8 mouse cellular contexts compared by ENCODE assay signal in the genomic region with DNA sequence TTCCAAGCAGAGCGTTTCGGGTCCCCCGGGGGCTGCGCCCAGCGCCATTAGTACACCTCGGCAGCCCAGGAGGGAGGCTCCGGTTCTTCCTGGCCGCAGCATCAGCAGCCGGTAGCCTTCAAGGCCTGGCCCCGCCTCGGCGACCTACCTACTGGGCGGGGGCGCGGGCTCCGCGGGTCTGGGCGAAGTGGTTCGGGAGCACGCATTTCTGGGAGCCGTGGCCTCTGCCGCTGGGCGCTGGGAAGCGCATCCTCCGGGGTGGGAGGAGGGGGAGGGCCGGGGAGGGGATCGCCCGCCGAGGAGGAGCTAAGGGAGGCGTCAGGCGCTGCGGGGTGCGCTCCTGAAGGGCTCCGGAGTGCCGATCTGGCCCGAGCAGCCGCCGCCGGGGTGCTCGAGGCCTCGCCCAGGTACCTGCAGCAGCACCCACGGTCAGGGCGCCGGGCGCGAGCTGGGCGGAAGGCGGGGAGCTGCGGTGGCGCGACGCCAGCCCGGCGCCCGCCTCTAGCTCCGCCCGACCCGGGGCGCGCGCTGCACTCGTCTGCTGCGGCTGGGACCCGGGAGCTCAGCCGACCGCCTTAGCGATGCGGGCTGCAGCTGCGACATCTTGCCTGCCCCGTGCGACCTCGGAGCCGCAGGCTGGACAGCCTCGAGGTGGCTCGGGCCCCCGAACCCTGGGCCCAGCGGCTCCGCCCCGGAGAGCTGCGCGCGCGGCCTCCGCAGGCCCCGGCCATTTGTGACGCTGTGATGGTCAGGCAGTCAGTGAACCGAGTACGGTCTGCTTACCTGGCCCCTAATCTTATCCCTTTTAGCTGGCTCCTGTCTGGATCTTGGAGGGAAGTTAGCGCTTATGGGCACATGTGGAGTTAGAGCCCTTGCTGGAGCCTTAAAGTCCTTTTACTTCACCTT. TPM values are rescaled to one million over a fixed set of nuclear protein-coding genes. Genes with fewer than 3 reads are reported as not detected.
DNase-seq lines count a peak whose midpoint lies in the region; ATAC-seq and TF ChIP-seq lines count a peak whose summit lies in the region.

TSS of gene Ncoa7 (minus strand) at position 646 of the 906 bp plus-strand sequence.

- WGBS in embryonic facial prominence, embryonic 11.5 days: under 1% methylated on average over 76 of the region's 89 CpGs
- under 1% methylated on average over 89 of the region's 89 CpGs for WGBS in kidney, adult 2 months
- WGBS in limb, embryonic 14.5 days: under 1% methylated on average over 48 of the region's 89 CpGs
- WGBS in midbrain, embryonic 16.5 days: under 1% methylated on average over 85 of the region's 89 CpGs
- under 1% methylated on average over 82 of the region's 89 CpGs for WGBS in spleen, adult 2 months

- peak; percentile 77 for DNase-seq in 3T3-L1 (ENCODE audit: low read depth, low spot score)
- DNase-seq in adrenal gland, postnatal 25 days: peak; percentile 82
- DNase-seq in embryonic facial prominence, embryonic 11.5 days (ENCODE audit: low spot score): peak; percentile 80
- peak; percentile 80 to 83 for DNase-seq in heart, adult 18-20 months
- peak; percentile 93 for DNase-seq in kidney, adult 2 months
- peak; percentile 71 for DNase-seq in limb, embryonic 14.5 days (ENCODE audit: low spot score)
- peak in 1 of 2 experiments; percentile 76 for DNase-seq in spleen, adult 2 months (ENCODE audit: low read depth in 1 of 2, low spot score in 2 of 2)

- no peaks in the 10 kb centered on the region for H3K36me3 ChIP-seq in embryonic facial prominence, embryonic 11.5 days (replicated peaks; ENCODE audit: control insufficient read depth, insufficient read depth, low read depth, low read length)
- H3K36me3 ChIP-seq in kidney, adult 2 months (ENCODE audit: control insufficient read depth, insufficient read depth, low read length): no peaks in the 10 kb centered on the region
- no peaks in the 10 kb centered on the region for H3K36me3 ChIP-seq in limb, embryonic 14.5 days (ENCODE audit: control insufficient read depth, insufficient read depth, low read length)
- no peaks in the 10 kb centered on the region for H3K36me3 ChIP-seq in midbrain, embryonic 16.5 days (ENCODE audit: control insufficient read depth, insufficient read depth, low read length)
- no peaks in the 10 kb centered on the region for H3K36me3 ChIP-seq in spleen, adult 2 months (ENCODE audit: control insufficient read depth, insufficient read depth, low read length)

- H3K27me3 ChIP-seq in embryonic facial prominence, embryonic 11.5 days (ENCODE audit: control insufficient read depth, insufficient read depth, low read length): no peaks in the 10 kb centered on the region
- no peaks in the 10 kb centered on the region for H3K27me3 ChIP-seq in kidney, adult 2 months (replicated peaks; ENCODE audit: control insufficient read depth, insufficient read depth, low read length)
- H3K27me3 ChIP-seq in limb, embryonic 14.5 days (ENCODE audit: control insufficient read depth, insufficient read depth, low read length): no peaks in the 10 kb centered on the region
- H3K27me3 ChIP-seq in midbrain, embryonic 16.5 days (ENCODE audit: control insufficient read depth, insufficient read depth, low read depth, low read length): no peaks in the 10 kb centered on the region
- H3K27me3 ChIP-seq in spleen, adult 2 months (ENCODE audit: control insufficient read depth, insufficient read depth, low read length): no peaks in the 10 kb centered on the region

- H3K9ac ChIP-seq in embryonic facial prominence, embryonic 11.5 days (replicated peaks; ENCODE audit: low read length): peak within 1 kb of the TSS; percentile 90
- peak within 1 kb of the TSS; percentile 90 for H3K9ac ChIP-seq in limb, embryonic 14.5 days (ENCODE audit: low read depth, low read length, severe bottlenecking)
- H3K9ac ChIP-seq in midbrain, embryonic 16.5 days (ENCODE audit: low read depth, low read length): peak within 1 kb of the TSS; percentile 99

- no peaks in the 10 kb centered on the region for H3K9me3 ChIP-seq in embryonic facial prominence, embryonic 11.5 days (replicated peaks; ENCODE audit: control insufficient read depth, low read length)
- no peaks in the 10 kb centered on the region for H3K9me3 ChIP-seq in limb, embryonic 14.5 days (ENCODE audit: control insufficient read depth, low read length)
- H3K9me3 ChIP-seq in midbrain, embryonic 16.5 days (replicated peaks; ENCODE audit: control insufficient read depth, low read length, poor library complexity, severe bottlenecking): no peaks in the 10 kb centered on the region

- no peak for TF ChIP-seq CTCF in kidney, adult 2 months (conservative IDR thresholded peaks at IDR 0.05; ENCODE audit: insufficient read depth, insufficient read length, low read depth, low read length)
- TF ChIP-seq CTCF in spleen, adult 2 months (IDR thresholded peaks at IDR 0.05; ENCODE audit: extremely low read depth, insufficient read depth, insufficient read length, insufficient replicate concordance): no peak

- TF ChIP-seq POLR2A in kidney, adult 2 months (IDR thresholded peaks at IDR 0.05; ENCODE audit: low read depth, low read length): no peak
- peak; percentile 88; the same call in 1 of the 2 replicates for TF ChIP-seq POLR2A in limb, embryonic 14.5 days (IDR thresholded peaks at IDR 0.05; ENCODE audit: borderline replicate concordance, extremely low read depth, insufficient read depth, insufficient read length)
- TF ChIP-seq POLR2A in spleen, adult 2 months (IDR thresholded peaks at IDR 0.05; ENCODE audit: low read depth, low read length): peak; percentile 4; the same call in 1 of the 2 replicates

- H3K4me3 ChIP-seq in embryonic facial prominence, embryonic 11.5 days (ENCODE audit: low read depth, low read length): peak within 1 kb of the TSS; percentile 77
- H3K4me3 ChIP-seq in kidney, adult 2 months (ENCODE audit: insufficient read depth, low read depth, low read length): peak within 1 kb of the TSS; percentile 95
- H3K4me3 ChIP-seq in limb, embryonic 14.5 days (replicated peaks; ENCODE audit: low read length): peak within 1 kb of the TSS; percentile 82
- peak within 1 kb of the TSS; percentile 93 for H3K4me3 ChIP-seq in midbrain, embryonic 16.5 days (ENCODE audit: low read depth, low read length)
- H3K4me3 ChIP-seq in spleen, adult 2 months (ENCODE audit: extremely low read depth, insufficient read depth, insufficient read length): peak within 1 kb of the TSS; percentile 92

- peak within 1 kb of the TSS; percentile 52 for H3K4me2 ChIP-seq in embryonic facial prominence, embryonic 11.5 days (ENCODE audit: low read depth, low read length)
- H3K4me2 ChIP-seq in limb, embryonic 14.5 days (replicated peaks; ENCODE audit: low read depth, low read length, severe bottlenecking): peak within 1 kb of the TSS; percentile 63
- peak within 1 kb of the TSS; percentile 61 for H3K4me2 ChIP-seq in midbrain, embryonic 16.5 days (ENCODE audit: low read length)

- ATAC-seq in embryonic facial prominence, embryonic 11.5 days (replicated peaks; ENCODE audit: insufficient number of reproducible peaks, low FRiP score, low TSS enrichment, low read depth): peak; percentile 94
- peak; percentile 90 for ATAC-seq in limb, embryonic 14.5 days (ENCODE audit: low FRiP score, low read depth)
- ATAC-seq in midbrain, embryonic 16.5 days: peak; percentile 94

- peak within 1 kb of the TSS; percentile 81 for H3K27ac ChIP-seq in embryonic facial prominence, embryonic 11.5 days (replicated peaks; ENCODE audit: low read depth, low read length)
- H3K27ac ChIP-seq in kidney, adult 2 months (ENCODE audit: insufficient read depth, low read depth, low read length): peak within 1 kb of the TSS; percentile 98
- H3K27ac ChIP-seq in limb, embryonic 14.5 days (replicated peaks; ENCODE audit: low read depth, low read length): peak within 1 kb of the TSS; percentile 94
- H3K27ac ChIP-seq in midbrain, embryonic 16.5 days (ENCODE audit: low read length): peak within 1 kb of the TSS; percentile 99
- peak within 1 kb of the TSS; percentile 90 for H3K27ac ChIP-seq in spleen, adult 2 months (ENCODE audit: insufficient read depth, low read length)

- no peaks in the 10 kb centered on the region for H3K4me1 ChIP-seq in embryonic facial prominence, embryonic 11.5 days (ENCODE audit: control insufficient read depth, insufficient read depth, low read length)
- peaks cover 11% of the 10 kb centered on the region; the same call in 1 of the 2 replicates for H3K4me1 ChIP-seq in kidney, adult 2 months (ENCODE audit: control insufficient read depth, insufficient read depth, low read length)
- peaks cover 7% of the 10 kb centered on the region; the same call in 1 of the 2 replicates for H3K4me1 ChIP-seq in limb, embryonic 14.5 days (ENCODE audit: control insufficient read depth, insufficient read depth, low read length)
- peaks cover 8% of the 10 kb centered on the region for H3K4me1 ChIP-seq in midbrain, embryonic 16.5 days (ENCODE audit: control insufficient read depth, insufficient read depth, low read length)
- peaks cover 4% of the 10 kb centered on the region; the same call in 1 of the 2 replicates for H3K4me1 ChIP-seq in spleen, adult 2 months (ENCODE audit: control insufficient read depth, insufficient read depth, insufficient read length)

RNA-seq across cellular contexts. Expression of gene Ncoa7, which starts in this region (rescaled TPM):
- 32.9 and 42.0 TPM in 2 replicates for total RNA-seq in adrenal gland, postnatal 25 days (2021)
- 9.7 and 10.3 TPM in 2 replicates for polyA plus RNA-seq in embryonic facial prominence, embryonic 11.5 days (2014; fragmentation: Nextera tagmentation; extraction: Ambion mirVana)
- total RNA-seq in heart, adult 18-20 months (2021): 1 to 10 TPM; 4.0 to 4.6 TPM
- 14.4 and 18.6 TPM in 2 replicates for polyA plus RNA-seq in kidney, adult 2 months (2012; rRNA removed)
- polyA plus RNA-seq in limb, embryonic 14.5 days (2012; rRNA removed): 8.3 and 9.0 TPM in 2 replicates
- polyA plus RNA-seq in limb, embryonic 14.5 days (2014; fragmentation: Nextera tagmentation; extraction: Ambion mirVana): 7.6 and 8.0 TPM in 2 replicates
- 24.6 and 25.4 TPM in 2 replicates for polyA plus RNA-seq in midbrain, embryonic 16.5 days (2015; fragmentation: Nextera tagmentation; extraction: Ambion mirVana)
- polyA plus RNA-seq in spleen, adult 2 months (2012; rRNA removed): 3.7 and 3.8 TPM in 2 replicates
